Mouse (Mus musculus) duodenum, adult 2 months (tissue): ENCODE results near the gene AY761184. TPM values are rescaled to one million over a fixed set of nuclear protein-coding genes. Genes with fewer than 3 reads are reported as not detected.

Experiments used
- polyA plus RNA-seq: library from polyadenylated mRNA; depleted of rRNA; stranded (reverse); fragments of >200 nt; gene quantifications from 2 replicates; pipeline ENCODE4 v1.2.3, GENCODE M21; 2012; ENCODE audit warnings: low replicate concordance; rRNA removed

The AY761184 gene
- 130 and 525 TPM in 2 replicates for polyA plus RNA-seq

GRCm38 (mm10) chr8:21703545-21703944 is at the start of gene AY761184:
Gene AY761184 (minus strand): TSS chr8:21703645.

GRCm38 (mm10) chr8:21665497-21665896 is 37.9 kb downstream of the AY761184 start, which contains the start of gene Defa34:
Gene Defa34 (plus strand): TSS chr8:21665797.

GRCm38 (mm10) chr8:21655480-21655879 is 48.0 kb downstream of the AY761184 start, which contains the start of gene Defa17:
Gene Defa17 (plus strand): TSS chr8:21655780.

Other genes with a start within 250 kb of the AY761184 start
- 10.6 and 78.7 TPM in 2 replicates for gene Gm7849, start 247.1 kb downstream of the AY761184 start, polyA plus RNA-seq
- 8.4 TPM in 1 of 2 replicates, not detected in the other for gene Defa20, start 194.4 kb downstream of the AY761184 start, polyA plus RNA-seq
- gene Defa32, start 174.6 kb downstream of the AY761184 start, polyA plus RNA-seq: 1.7 TPM in 1 of 2 replicates, not detected in the other
- not detected in 2 replicates for gene Defa37, start 138.3 kb downstream of the AY761184 start, polyA plus RNA-seq
- gene Defa28, start 120.6 kb downstream of the AY761184 start, polyA plus RNA-seq: 0.45 TPM in 1 of 2 replicates, not detected in the other
- gene Gm7861, start 109.1 kb downstream of the AY761184 start, polyA plus RNA-seq: 33.1 TPM in 1 of 2 replicates, not detected in the other
- gene Defa26, start 85.5 kb downstream of the AY761184 start, polyA plus RNA-seq: 0.42 and 1.5 TPM in 2 replicates
- 8.3 and 19.8 TPM in 2 replicates for gene Defa17, start 47.9 kb downstream of the AY761184 start, polyA plus RNA-seq
- not detected in 2 replicates for gene Defa34, start 37.8 kb downstream of the AY761184 start, polyA plus RNA-seq
- 1,037 and 1,891 TPM in 2 replicates for gene Defa24, start 30.8 kb upstream of the AY761184 start, polyA plus RNA-seq
- gene Defb50, start 119.9 kb upstream of the AY761184 start, polyA plus RNA-seq: not detected in 2 replicates
- not detected in 2 replicates for gene Defb2, start 136.3 kb upstream of the AY761184 start, polyA plus RNA-seq
- gene Defb10, start 155.3 kb upstream of the AY761184 start, polyA plus RNA-seq: not detected in 2 replicates
- not detected in 2 replicates for gene Defb9, start 181.8 kb upstream of the AY761184 start, polyA plus RNA-seq
- not detected in 2 replicates for gene Defb11, start 202.8 kb upstream of the AY761184 start, polyA plus RNA-seq
- not detected in 2 replicates for gene Defb15, start 229.1 kb upstream of the AY761184 start, polyA plus RNA-seq
- not detected in 2 replicates for gene Defb35, start 234.7 kb upstream of the AY761184 start, polyA plus RNA-seq
- not detected in 2 replicates for gene Defb13, start 243.1 kb upstream of the AY761184 start, polyA plus RNA-seq